Mouse (Mus musculus): ENCODE measurements around the gene Magi1.

DNA sequence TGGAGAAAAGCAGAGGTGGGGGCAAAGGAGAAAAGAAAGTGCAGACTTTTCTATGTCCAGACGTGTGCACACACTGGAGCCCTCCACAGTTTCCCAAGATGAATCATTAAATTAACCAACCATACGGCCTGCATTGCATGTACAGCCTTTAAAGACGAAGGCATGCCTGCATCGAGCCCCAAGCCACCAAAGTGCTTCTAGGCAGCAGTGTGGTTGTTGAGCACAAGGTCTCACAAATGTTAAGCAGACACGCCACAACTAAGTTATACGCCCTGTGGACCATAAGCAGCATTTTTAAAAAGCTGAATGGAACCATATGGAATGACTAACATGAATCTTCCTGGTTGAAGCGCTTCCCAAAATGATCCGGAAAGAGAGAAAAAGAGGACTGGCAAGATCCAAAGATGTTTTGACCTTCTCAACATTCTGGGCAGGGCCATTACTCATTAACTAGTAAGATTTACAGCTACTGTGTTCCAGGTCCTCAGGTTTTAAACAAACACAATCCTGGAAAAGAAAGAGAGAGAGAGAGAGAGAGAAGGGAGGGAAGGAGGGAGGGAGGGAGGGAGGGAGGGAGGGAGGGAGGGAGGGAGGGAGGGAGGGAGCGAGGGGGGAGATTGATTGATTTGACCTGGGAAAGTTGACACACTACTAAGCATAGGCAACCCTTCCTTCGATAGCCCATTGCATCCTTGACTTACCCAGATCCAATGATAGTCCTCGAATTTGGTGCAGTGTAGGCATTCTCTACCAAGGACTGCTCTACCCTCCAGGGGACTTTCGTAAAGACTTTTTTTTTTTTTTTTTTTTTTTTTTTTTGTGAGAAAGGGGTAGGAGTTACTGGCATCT lies 26.5 kb downstream of the Magi1 start:
- TF ChIP-seq CTCF (IDR thresholded peaks at IDR 0.05 in 2 of 3, conservative IDR thresholded peaks at IDR 0.05 in 1 of 3; ENCODE audit: control insufficient read depth in 1 of 3, insufficient read depth in 1 of 3, low read depth in 2 of 3, low read length in 3 of 3, poor library complexity in 1 of 3, severe bottlenecking in 1 of 3) (no peak), POLR2A (IDR thresholded peaks at IDR 0.05; ENCODE audit: control insufficient read depth in 1 of 2, insufficient read depth in 1 of 2, low read depth in 1 of 2, low read length in 2 of 2, poor library complexity in 1 of 2) (no peak), MYC (IDR thresholded peaks at IDR 0.05; ENCODE audit: low read depth, low read length) (no peak), EP300 (IDR thresholded peaks at IDR 0.05; ENCODE audit: low read depth in 1 of 2, low read length in 2 of 2) (no peak), TAL1 (IDR thresholded peaks at IDR 0.05; ENCODE audit: low read length) (no peak), POLR2AphosphoS5 (IDR thresholded peaks at IDR 0.05; ENCODE audit: borderline replicate concordance, low read depth, low read length) (no peak), BHLHE40 (IDR thresholded peaks at IDR 0.05; ENCODE audit: borderline replicate concordance, low read depth, low read length) (no peak), ZNF384 (IDR thresholded peaks at IDR 0.05; ENCODE audit: low read depth, low read length) (no peak), CHD1 (IDR thresholded peaks at IDR 0.05; ENCODE audit: low read depth, low read length) (no peak), HCFC1 (IDR thresholded peaks at IDR 0.05; ENCODE audit: low read depth, low read length) (no peak), ZMIZ1 (IDR thresholded peaks at IDR 0.05; ENCODE audit: low read depth, low read length) (no peak)

Measured in MEL (cell line).